Mouse (Mus musculus): ENCODE measurements at regions not wholly inside any gene's neighbourhood (a gene's known extent, or its start where the extent isn't known, plus 50 kb on each side); places are given as distances from the start of the nearest gene placed in this dataset.

GRCm38 (mm10) chr7:40537621-40538020, 360.5 kb upstream of the Vstm2b start:
- no peaks in the 10 kb centered on the region for H3K9me3 ChIP-seq (ENCODE audit: control insufficient read depth, low read length)
- ATAC-seq, result no peak
- no peak overlapping the region for H3K9ac ChIP-seq (replicated peaks; ENCODE audit: low read depth, low read length)
- H3K27ac ChIP-seq (ENCODE audit: low read length), result no peak overlapping the region
- no peak overlapping the region for H3K4me2 ChIP-seq (ENCODE audit: low read length)
- WGBS, result 78% methylated on average over 3 of the region's 3 CpGs
- H3K36me3 ChIP-seq (ENCODE audit: control insufficient read depth, insufficient read depth), result no peaks in the 10 kb centered on the region
- H3K4me1 ChIP-seq (replicated peaks; ENCODE audit: control insufficient read depth, insufficient read depth, low read length), result no peaks in the 10 kb centered on the region
- H3K27me3 ChIP-seq (replicated peaks; ENCODE audit: control insufficient read depth, insufficient read depth, low read length), result no peaks in the 10 kb centered on the region
- no peak overlapping the region for H3K4me3 ChIP-seq (replicated peaks; ENCODE audit: low read length)

GRCm38 (mm10) chr7:40539789-40540188, 358.3 kb upstream of the Vstm2b start:
- ATAC-seq, result peak; percentile 36
- 52% methylated on average over 5 of the region's 5 CpGs for WGBS
- H3K27ac ChIP-seq (ENCODE audit: low read length), result no peak overlapping the region
- no peak overlapping the region for H3K9ac ChIP-seq (replicated peaks; ENCODE audit: low read depth, low read length)
- H3K36me3 ChIP-seq (ENCODE audit: control insufficient read depth, insufficient read depth), result no peaks in the 10 kb centered on the region
- H3K4me1 ChIP-seq (replicated peaks; ENCODE audit: control insufficient read depth, insufficient read depth, low read length), result no peaks in the 10 kb centered on the region
- no peak overlapping the region for H3K4me2 ChIP-seq (ENCODE audit: low read length)
- H3K27me3 ChIP-seq (replicated peaks; ENCODE audit: control insufficient read depth, insufficient read depth, low read length), result no peaks in the 10 kb centered on the region
- no peak overlapping the region for H3K4me3 ChIP-seq (replicated peaks; ENCODE audit: low read length)
- H3K9me3 ChIP-seq (ENCODE audit: control insufficient read depth, low read length), result no peaks in the 10 kb centered on the region

- Histone ChIP-seq H3K9ac (replicated peaks; ENCODE audit: low read depth, low read length) (no peak overlapping the region), H3K36me3 (ENCODE audit: control insufficient read depth, insufficient read depth) (no peaks in the 10 kb centered on the region), H3K4me2 (ENCODE audit: low read length) (no peak overlapping the region), H3K4me1 (replicated peaks; ENCODE audit: control insufficient read depth, insufficient read depth, low read length) (no peaks in the 10 kb centered on the region), H3K27me3 (replicated peaks; ENCODE audit: control insufficient read depth, insufficient read depth, low read length) (no peaks in the 10 kb centered on the region), H3K27ac (ENCODE audit: low read length) (no peak overlapping the region), H3K9me3 (ENCODE audit: control insufficient read depth, low read length) (no peaks in the 10 kb centered on the region), H3K4me3 (replicated peaks; ENCODE audit: low read length) (no peak overlapping the region)
- ATAC-seq, result no peak
- 81% methylated on average over 4 of the region's 4 CpGs for whole genome bisulfite sequencing
Observed at GRCm38 (mm10) chr7:40541283-40541682, 356.8 kb upstream of the Vstm2b start.

- no peak overlapping the region for H3K4me2 ChIP-seq (ENCODE audit: low read length)
- H3K4me1 ChIP-seq (replicated peaks; ENCODE audit: control insufficient read depth, insufficient read depth, low read length), result peaks cover 4% of the 10 kb centered on the region; the same call in 1 of the 2 replicates
- peak; percentile 90 for ATAC-seq
- H3K9me3 ChIP-seq (ENCODE audit: control insufficient read depth, low read length), result no peaks in the 10 kb centered on the region; the same call in 1 of the 2 replicates
- H3K9ac ChIP-seq (replicated peaks; ENCODE audit: low read depth, low read length), result no peak overlapping the region
- H3K27ac ChIP-seq (ENCODE audit: low read length), result no peak overlapping the region
- no peaks in the 10 kb centered on the region for H3K27me3 ChIP-seq (replicated peaks; ENCODE audit: control insufficient read depth, insufficient read depth, low read length)
- H3K4me3 ChIP-seq (replicated peaks; ENCODE audit: low read length), result no peak overlapping the region
- no peaks in the 10 kb centered on the region for H3K36me3 ChIP-seq (ENCODE audit: control insufficient read depth, insufficient read depth)
- 22% methylated on average over 10 of the region's 10 CpGs for WGBS
Observed at GRCm38 (mm10) chr7:40563447-40564118, 334.5 kb upstream of the Vstm2b start.

- H3K36me3 ChIP-seq (ENCODE audit: control insufficient read depth, insufficient read depth), result no peaks in the 10 kb centered on the region
- WGBS, result 86% methylated on average over 4 of the region's 4 CpGs
- no peaks in the 10 kb centered on the region for H3K9me3 ChIP-seq (ENCODE audit: control insufficient read depth, low read length)
- no peak overlapping the region for H3K9ac ChIP-seq (replicated peaks; ENCODE audit: low read depth, low read length)
- H3K4me1 ChIP-seq (replicated peaks; ENCODE audit: control insufficient read depth, insufficient read depth, low read length), result no peaks in the 10 kb centered on the region
- H3K27ac ChIP-seq (ENCODE audit: low read length), result no peak overlapping the region
- no peaks in the 10 kb centered on the region for H3K27me3 ChIP-seq (replicated peaks; ENCODE audit: control insufficient read depth, insufficient read depth, low read length)
- H3K4me2 ChIP-seq (ENCODE audit: low read length), result no peak overlapping the region
- H3K4me3 ChIP-seq (replicated peaks; ENCODE audit: low read length), result no peak overlapping the region
- ATAC-seq, result no peak
Observed at GRCm38 (mm10) chr7:40575971-40576370, 322.2 kb upstream of the Vstm2b start.

- no peaks in the 10 kb centered on the region for H3K27me3 ChIP-seq (replicated peaks; ENCODE audit: control insufficient read depth, insufficient read depth, low read length)
- ATAC-seq, result no peak
- H3K9ac ChIP-seq (replicated peaks; ENCODE audit: low read depth, low read length), result no peak overlapping the region
- H3K4me2 ChIP-seq (ENCODE audit: low read length), result no peak overlapping the region
- no peaks in the 10 kb centered on the region for H3K9me3 ChIP-seq (ENCODE audit: control insufficient read depth, low read length)
- WGBS, result 87% methylated on average over 4 of the region's 4 CpGs
- H3K27ac ChIP-seq (ENCODE audit: low read length), result no peak overlapping the region
- H3K36me3 ChIP-seq (ENCODE audit: control insufficient read depth, insufficient read depth), result no peaks in the 10 kb centered on the region
- H3K4me1 ChIP-seq (replicated peaks; ENCODE audit: control insufficient read depth, insufficient read depth, low read length), result no peaks in the 10 kb centered on the region
- H3K4me3 ChIP-seq (replicated peaks; ENCODE audit: low read length), result no peak overlapping the region
Observed at GRCm38 (mm10) chr7:40577365-40577764, 320.8 kb upstream of the Vstm2b start.

- H3K27me3 ChIP-seq (replicated peaks; ENCODE audit: control insufficient read depth, insufficient read depth, low read length), result no peaks in the 10 kb centered on the region
- ATAC-seq, result no peak
- no peaks in the 10 kb centered on the region for H3K36me3 ChIP-seq (ENCODE audit: control insufficient read depth, insufficient read depth)
- WGBS, result 93% methylated on average over 3 of the region's 3 CpGs
- no peak overlapping the region for H3K4me2 ChIP-seq (ENCODE audit: low read length)
- H3K4me1 ChIP-seq (replicated peaks; ENCODE audit: control insufficient read depth, insufficient read depth, low read length), result no peaks in the 10 kb centered on the region
- no peak overlapping the region for H3K27ac ChIP-seq (ENCODE audit: low read length)
- H3K9ac ChIP-seq (replicated peaks; ENCODE audit: low read depth, low read length), result no peak overlapping the region
- no peaks in the 10 kb centered on the region for H3K9me3 ChIP-seq (ENCODE audit: control insufficient read depth, low read length)
- no peak overlapping the region for H3K4me3 ChIP-seq (replicated peaks; ENCODE audit: low read length)
Observed at GRCm38 (mm10) chr7:40620761-40621160, 277.4 kb upstream of the Vstm2b start.

- ATAC-seq, result 0 out of 2 replicates have a peak, but pooled peaks have one; percentile 31
- H3K27me3 ChIP-seq (replicated peaks; ENCODE audit: control insufficient read depth, insufficient read depth, low read length), result no peaks in the 10 kb centered on the region
- no peaks in the 10 kb centered on the region for H3K9me3 ChIP-seq (ENCODE audit: control insufficient read depth, low read length)
- H3K4me1 ChIP-seq (replicated peaks; ENCODE audit: control insufficient read depth, insufficient read depth, low read length), result no peaks in the 10 kb centered on the region
- no peaks in the 10 kb centered on the region for H3K36me3 ChIP-seq (ENCODE audit: control insufficient read depth, insufficient read depth)
- no peak overlapping the region for H3K9ac ChIP-seq (replicated peaks; ENCODE audit: low read depth, low read length)
- WGBS, result 24% methylated on average over 3 of the region's 3 CpGs
- H3K4me3 ChIP-seq (replicated peaks; ENCODE audit: low read length), result no peak overlapping the region
- no peak overlapping the region for H3K27ac ChIP-seq (ENCODE audit: low read length)
- H3K4me2 ChIP-seq (ENCODE audit: low read length), result no peak overlapping the region
Observed at GRCm38 (mm10) chr7:40622811-40623210, 275.3 kb upstream of the Vstm2b start.

- Histone ChIP-seq H3K36me3 (ENCODE audit: control insufficient read depth, insufficient read depth) (no peaks in the 10 kb centered on the region), H3K27me3 (replicated peaks; ENCODE audit: control insufficient read depth, insufficient read depth, low read length) (no peaks in the 10 kb centered on the region), H3K4me2 (ENCODE audit: low read length) (no peak overlapping the region), H3K9me3 (ENCODE audit: control insufficient read depth, low read length) (no peaks in the 10 kb centered on the region), H3K4me3 (replicated peaks; ENCODE audit: low read length) (no peak overlapping the region), H3K4me1 (replicated peaks; ENCODE audit: control insufficient read depth, insufficient read depth, low read length) (no peaks in the 10 kb centered on the region), H3K9ac (replicated peaks; ENCODE audit: low read depth, low read length) (no peak overlapping the region), H3K27ac (ENCODE audit: low read length) (no peak overlapping the region)
- WGBS, result 91% methylated on average over 2 of the region's 2 CpGs
- no peak for ATAC-seq
Observed at GRCm38 (mm10) chr7:40623286-40623685, 274.8 kb upstream of the Vstm2b start.

GRCm38 (mm10) chr7:40636369-40636768, 261.8 kb upstream of the Vstm2b start:
- Histone ChIP-seq H3K9me3 (ENCODE audit: control insufficient read depth, low read length) (no peaks in the 10 kb centered on the region), H3K27ac (ENCODE audit: low read length) (no peak overlapping the region), H3K9ac (replicated peaks; ENCODE audit: low read depth, low read length) (no peak overlapping the region), H3K4me1 (replicated peaks; ENCODE audit: control insufficient read depth, insufficient read depth, low read length) (no peaks in the 10 kb centered on the region), H3K27me3 (replicated peaks; ENCODE audit: control insufficient read depth, insufficient read depth, low read length) (no peaks in the 10 kb centered on the region), H3K4me3 (replicated peaks; ENCODE audit: low read length) (no peak overlapping the region), H3K4me2 (ENCODE audit: low read length) (no peak overlapping the region), H3K36me3 (ENCODE audit: control insufficient read depth, insufficient read depth) (no peaks in the 10 kb centered on the region)
- WGBS, result 90% methylated on average over 3 of the region's 3 CpGs
- ATAC-seq, result no peak

Data from forebrain, embryonic 16.5 days (tissue).